Mouse (Mus musculus) embryo, embryonic 9.5 days (tissue): ENCODE results near the gene Wipf3.

ENCODE experiments used
- DNase-seq: peaks from one replicate; pipeline ENCODE4 v3.0.0-alpha.2; 2017; ENCODE audit errors: extremely low spot score

Gene Wipf3

DNA sequence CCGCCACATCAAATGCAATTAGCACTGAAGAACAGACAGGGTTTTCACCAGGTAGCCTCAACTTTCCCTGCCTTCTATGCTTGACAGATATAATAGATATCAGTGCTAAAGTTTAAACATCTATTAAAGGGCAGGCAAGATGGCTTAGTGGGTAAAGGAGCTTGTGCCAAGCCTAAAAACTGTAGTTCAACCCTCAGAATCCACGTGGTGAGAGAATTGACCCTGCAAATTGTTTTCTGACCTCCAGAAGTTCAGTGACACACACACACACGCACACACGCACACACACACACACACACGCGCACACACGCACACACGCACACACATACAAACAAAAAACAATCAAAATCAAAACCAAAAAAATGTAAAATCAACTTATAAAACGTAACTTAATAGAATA is 2.8 kb downstream of the Wipf3 start:
- DNase-seq, result no peak

DNA sequence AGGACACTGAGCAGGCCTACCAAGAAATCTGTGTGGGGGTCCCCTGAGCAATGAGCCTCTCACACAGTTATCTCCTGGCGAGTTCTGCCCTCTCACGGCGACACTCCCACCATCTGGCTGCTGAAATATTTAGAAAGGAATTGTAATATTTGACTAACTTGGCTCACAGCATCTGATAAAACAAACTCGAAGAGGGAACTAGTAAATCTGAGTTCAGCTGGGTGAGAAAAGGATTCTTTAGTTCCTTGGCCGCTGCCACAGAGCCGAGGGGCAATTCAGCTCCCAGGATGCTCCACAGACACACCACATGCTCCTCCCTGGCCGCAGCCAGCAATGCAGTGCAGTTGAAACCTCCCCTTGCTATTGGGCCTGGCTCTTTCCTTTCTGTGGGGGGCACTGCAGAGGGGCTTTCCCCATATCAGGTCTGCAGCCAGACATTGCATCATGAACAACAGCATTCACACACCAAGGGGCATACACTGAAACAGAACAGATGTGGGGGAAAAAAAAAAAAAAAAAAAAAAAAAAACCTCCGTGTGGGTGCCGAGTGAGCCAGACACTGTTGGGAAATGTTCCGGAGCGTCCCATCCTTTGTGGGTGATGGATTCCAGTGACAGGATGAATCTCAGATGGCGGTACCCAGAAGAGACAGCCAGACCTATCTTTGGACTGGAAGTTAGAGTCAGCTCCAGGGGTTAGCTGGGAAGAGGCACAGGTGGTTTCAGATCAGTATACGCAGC is 3.6 kb downstream of the Wipf3 start:
- DNase-seq, result no peak

DNA sequence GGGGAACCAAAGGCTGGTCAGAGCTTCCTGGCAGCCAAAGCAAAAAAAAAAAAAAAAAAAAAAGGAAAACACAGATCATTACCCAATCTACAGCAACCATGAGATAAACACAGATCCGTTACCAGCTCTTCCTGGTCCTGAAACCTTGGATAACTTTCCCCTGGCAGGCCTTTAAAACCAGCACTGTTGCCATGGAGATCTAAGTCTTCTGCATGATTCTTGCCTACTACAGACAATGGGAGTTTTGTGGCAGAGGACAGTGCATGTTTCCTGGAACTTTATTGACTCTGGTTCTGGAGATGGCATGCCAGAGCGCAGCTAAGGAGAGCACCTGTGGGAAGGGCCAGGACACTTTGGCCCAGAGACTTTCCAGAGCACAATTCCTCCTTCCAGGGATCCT is 4.8 kb downstream of the Wipf3 start:
- no peak for DNase-seq

DNA sequence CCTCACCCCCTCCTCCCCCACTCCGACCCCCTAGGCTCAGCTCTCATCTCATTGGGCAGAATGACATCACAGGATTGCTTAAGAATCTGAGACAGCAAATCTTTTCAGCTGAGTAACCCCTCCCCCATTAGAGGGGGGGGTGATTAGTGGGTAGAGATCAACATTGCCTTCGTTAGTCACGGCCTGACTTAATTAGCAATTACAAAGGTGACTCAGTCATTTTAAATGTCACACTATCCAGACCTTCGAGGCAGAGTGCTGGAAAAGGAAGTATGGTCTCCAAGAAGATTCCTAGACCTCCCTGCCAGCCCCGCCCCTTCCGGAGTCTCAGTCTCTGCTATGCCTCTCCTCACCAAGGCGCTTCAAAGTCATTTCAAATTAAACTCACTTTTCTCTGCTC is 6.3 kb downstream of the Wipf3 start:
- no peak for DNase-seq

DNA sequence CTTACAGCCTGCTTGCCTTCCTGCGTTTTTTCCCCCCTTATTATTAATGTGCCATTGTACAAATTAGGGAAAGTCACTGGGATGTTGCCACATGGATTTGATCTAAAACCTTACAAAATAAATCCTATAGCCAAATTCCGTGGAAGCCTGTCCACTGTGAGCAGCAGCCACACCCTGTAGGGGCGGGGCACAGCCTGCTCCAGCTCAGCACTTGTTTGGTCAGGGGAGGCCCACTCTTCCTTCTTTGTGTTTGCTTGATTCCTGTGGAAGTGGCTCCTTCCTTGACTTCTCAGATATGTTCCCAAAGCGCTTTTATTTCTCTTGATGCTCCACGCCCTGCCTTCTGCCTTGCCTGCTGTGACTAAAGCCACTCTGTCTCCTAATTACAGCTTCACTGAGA is 6.9 kb downstream of the Wipf3 start:
- DNase-seq, result no peak

DNA sequence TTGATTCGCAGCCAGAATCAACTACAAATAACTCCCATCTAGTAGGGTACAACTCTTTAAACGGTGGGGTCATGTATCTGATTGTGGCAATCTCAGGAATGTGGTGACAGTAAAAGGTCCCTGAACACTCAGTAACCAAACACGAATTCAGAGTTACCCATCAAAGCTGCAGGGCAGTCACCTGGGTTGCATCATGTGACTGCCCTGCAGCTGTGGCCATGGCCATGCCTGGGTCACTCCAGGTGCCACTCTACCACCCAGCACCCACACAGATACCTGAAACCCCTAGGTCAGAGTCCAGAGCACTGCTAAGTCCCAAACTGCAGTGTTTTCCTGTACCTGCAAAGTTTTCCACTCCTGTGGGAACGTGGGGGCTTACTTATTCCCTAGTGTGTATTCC is 9.1 kb downstream of the Wipf3 start:
- DNase-seq, result no peak

DNA sequence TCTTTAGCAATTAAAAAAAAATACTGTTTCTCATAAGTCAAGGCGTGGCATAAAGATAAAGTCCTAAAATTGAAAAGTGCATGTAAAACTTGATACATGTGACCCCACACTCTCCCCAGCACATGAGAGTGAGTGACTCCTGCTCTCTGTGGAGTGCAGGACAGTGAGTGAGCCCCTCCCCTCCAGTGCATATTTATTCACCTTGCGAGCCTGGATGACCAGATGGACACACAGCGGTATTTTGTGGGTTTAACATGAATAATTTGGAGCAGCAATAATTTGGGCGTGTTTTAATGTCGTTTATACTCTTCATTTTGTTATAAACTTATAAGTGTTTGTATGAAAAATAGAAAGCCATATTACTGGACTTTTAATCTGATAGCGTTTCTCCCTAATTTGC is 11.3 kb downstream of the Wipf3 start:
- no peak for DNase-seq

DNA sequence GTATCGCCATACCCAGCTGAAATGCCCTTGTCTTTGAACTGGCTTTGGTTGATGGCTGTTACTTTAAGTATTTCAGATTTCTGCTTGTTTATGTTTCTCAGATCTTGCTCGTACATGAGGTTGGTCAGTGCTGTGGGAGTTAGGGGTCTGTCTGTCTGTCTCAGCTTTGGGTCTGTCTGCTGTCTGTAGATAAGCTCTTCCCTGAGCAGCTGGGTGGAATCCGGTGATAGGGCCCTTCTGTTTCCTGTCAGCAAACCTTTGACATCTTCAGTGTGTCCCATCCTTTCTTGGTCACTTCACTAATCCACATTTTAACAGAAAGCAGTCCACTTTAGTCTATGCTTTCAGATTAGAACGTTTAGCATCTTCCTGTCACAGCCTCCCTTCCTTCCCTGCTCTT is 14.3 kb downstream of the Wipf3 start:
- DNase-seq, result no peak

DNA sequence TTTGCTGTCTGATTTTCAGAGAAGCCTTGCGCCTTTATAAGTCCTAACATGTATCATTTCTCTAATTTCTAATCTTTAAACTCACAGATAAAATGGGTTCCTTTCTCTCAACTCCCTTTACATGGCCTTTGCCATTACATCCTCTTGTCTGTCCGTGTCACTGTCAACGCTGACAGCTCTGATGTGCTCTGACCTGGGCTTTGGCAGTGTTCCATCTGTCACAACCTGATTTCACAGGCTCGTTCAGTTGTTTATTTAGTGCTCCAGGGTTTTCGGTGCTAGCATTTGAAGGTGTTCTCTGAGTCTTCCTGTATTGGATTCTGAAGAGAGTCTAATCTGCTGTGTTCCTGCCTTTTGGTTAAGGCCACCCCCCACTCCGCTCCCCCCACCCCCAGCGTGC is 14.7 kb downstream of the Wipf3 start:
- DNase-seq, result no peak

DNA sequence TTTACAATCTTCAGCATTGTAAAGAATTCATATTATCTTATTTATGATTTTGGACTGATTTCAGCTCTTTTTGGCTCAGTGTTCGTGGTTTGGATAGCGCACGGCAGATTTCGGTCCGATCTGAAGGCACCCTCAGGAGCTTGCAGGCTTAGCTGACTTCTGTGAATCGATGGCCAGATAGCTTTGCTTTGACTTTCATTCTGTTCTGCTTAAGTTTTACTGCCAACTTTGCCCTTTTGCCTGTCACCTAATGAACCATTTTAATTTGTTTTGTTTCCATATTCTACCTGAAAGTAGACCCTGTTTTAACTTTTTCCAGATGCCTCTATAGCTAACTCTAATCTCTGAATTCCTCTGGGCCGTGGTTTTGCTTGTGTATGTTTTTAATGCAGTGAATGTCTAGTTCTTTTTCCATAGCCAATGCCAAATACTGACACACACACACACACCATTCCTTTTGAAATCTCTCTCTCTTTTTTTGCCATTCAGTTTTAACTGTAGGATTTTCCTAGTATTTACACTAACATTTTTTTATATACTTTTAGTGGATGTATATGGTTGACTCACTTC is 15.9 kb downstream of the Wipf3 start:
- DNase-seq, result no peak

DNA sequence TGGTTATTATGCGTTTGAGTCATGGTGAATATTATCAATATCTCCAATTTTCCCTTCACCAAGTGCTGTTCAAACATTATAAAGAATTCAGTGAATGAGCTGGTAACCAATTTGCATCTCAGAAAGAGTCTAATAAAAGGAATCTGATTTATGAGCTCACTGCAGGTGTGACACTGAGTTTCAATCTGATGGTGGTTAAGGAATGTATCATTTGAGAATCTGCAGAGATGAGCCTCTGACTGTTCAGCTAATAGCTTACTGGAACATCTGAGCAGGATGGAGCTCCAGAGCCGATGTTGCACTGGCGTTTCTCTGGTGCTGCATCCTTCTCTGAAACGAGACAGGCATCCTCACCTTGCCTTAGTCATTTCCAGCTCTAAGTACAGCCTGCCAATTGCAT is 17.9 kb downstream of the Wipf3 start:
- DNase-seq, result no peak

DNA sequence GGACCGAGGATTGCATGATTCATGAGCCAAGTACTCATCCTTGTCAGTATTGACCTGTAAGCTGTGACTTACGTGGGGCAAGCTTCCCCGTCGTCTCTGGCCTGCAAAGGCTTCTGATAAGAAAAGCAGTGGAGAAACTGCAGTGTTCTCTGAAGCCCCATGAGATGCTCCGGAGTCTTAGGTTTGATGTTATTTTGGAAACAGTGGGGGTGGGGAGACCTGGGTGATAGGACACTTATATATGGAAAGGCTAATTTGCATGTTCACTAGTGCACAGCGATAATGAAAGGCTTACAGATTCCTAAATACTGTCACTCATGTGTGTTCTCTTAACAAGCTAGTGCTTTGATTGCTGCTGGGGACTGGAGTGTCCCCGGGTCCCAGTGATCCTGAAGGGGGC is 30.3 kb downstream of the Wipf3 start:
- DNase-seq, result no peak

DNA sequence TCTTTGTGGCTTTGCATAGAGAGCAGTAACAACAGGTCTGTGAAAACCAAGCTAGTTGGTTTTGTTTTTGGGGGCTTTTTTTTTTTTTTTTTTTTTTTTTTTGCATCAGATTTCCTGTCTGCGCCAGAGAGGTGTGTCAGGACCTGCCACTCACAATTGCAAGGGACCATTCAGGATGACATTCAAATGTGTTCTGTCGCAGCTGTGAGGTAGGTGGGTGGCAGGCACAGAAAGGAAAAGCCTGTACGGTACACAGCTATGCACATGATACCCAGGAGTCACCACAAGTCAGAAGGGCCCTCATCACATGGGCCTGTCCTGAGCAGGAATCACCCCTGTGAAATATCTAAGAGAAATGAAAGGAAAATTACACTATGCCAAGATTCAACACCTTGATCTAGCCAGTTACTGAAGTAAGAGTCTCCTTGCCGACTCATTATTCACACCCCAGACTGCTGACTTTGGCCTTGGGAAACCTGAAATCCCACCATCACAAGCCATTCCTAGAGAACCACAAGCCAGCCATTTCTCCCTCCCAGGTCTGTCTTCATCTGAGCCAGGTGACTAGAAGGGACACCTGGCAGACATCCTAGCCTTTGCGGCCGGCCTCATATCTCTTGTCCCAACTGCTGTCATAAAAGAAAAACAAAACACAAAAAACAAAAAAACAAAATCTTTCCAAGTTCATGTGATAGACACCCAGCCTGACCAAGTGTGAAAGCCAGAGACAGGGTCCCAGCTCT is 30.9 kb downstream of the Wipf3 start:
- DNase-seq, result no peak

DNA sequence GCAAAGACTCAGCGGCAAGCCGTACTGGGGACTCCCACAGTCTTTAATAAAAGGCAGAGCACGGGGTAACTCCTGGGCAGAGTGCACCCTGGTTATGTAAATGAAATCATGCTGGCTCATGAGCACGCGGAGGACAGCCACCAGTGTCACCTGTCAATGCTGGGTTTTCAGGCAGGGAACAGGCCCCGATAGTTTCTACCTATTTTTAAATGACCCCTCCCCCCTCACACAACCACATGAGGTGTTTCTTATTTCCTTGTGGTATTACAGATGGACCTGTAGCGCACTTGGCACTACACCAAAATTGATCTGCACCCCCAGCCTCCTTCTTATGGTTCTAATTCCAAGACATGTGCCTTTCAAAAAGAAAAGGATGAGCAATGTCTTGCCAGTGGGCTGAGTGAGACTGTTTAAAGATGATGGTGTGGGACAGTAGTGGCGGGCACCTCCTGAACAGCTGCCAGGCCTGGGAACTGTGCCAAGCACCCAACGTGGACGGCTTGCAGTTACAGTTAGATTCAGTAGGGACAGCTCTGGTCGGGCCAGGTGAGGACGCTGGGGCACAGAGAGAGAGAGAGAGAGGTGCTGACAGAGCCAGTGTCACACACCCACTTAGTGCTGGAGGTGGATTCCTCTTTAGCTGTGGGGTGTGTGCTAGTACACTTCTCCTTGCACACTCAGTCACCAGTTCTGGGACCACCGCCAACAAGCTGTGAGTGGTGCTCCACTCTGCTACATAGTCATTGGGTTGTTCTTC is 31.7 kb downstream of the Wipf3 start:
- no peak for DNase-seq

DNA sequence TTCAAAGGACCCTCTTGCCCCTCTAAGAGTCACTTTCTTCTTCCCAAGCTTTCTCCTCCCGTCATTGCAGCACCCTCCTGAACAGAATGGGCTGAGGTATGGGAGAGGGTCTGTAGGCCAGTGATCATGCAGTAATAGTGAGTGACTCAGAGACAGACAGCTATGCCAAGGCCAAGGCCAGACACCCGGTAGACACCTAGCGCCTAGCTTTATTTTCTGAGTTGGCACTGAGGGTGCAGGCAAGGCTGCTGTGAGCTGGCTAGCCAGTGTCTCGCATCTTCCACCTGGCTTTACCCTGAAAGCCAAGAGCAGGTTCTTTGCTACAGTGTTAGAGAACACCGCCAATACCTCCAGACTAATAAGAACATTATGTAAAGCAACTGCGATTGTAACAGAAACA is 33.4 kb downstream of the Wipf3 start:
- no peak for DNase-seq

DNA sequence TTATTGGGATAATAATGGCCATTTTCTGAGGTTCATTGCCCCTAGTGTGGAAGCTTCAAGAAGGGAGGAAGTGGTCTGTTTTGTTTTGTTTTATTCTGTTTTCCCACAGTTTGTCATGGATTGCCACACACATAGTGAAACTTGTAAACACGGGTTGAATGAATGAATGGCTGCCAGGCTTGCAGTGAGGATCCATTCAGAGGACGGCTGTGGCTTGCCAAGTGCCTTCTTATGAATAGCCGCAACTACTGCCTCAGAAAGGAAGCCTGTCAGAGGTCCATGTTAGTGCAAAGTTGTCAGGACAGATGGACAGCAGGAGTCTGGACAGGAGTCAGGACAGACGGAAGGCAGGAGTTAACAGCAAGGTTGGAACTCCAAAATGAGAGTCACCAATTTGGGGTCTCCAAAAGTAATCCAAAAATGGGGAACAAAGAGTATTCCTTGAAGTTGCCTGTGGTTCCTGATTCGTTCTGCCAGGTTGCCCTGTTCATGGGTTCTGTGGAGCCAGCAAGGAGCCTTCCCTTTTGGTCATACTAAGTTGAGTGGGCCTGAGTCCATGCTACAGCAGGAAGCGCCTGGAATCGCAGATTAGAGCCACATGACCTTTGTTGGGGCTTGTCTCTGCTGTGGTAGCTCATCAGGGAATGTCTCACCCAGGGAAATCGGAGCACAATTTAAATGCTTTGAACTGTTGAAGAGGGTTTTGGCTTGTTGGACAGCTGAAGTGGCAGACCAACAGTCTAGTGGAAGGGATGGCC is 34.5 kb downstream of the Wipf3 start:
- DNase-seq, result no peak

DNA sequence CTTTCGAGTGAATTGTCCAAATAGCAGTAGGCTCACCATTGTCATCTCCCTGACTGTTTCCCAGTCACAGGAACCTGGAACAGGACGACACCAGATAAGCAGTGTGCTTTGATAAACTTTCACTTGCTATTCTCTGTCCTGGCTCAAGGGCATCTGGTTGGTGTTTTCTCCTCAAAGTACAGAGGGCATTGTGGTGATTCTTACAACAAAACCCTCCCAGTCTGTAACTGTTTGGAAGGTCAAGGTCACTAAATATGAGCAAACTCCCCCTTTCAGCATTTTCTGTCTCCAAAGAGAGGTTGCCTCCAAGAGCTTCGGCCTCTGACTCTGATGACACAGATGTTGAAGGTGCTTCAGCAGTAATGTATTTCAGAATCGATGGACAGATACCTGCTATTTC is 35.5 kb downstream of the Wipf3 start:
- no peak for DNase-seq

DNA sequence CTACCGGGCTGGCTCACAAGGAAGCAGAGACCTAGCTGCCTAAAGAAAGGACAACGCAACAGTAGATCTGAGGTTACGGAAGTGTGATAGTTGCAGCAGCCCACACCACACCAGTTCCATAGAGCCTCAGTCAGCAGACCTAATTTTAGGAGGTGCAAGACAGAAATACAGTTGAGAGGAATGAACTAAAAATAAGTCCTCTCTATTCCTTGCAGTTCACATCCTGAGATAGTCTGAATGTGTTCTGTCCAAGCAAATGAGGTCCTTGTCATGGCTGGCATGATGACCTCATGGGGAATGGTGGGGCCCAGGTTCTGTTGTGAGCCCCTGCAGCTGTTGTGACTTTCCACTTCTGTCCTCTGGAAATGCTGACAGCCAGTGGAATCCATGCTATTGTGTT is 38.0 kb downstream of the Wipf3 start:
- no peak for DNase-seq

DNA sequence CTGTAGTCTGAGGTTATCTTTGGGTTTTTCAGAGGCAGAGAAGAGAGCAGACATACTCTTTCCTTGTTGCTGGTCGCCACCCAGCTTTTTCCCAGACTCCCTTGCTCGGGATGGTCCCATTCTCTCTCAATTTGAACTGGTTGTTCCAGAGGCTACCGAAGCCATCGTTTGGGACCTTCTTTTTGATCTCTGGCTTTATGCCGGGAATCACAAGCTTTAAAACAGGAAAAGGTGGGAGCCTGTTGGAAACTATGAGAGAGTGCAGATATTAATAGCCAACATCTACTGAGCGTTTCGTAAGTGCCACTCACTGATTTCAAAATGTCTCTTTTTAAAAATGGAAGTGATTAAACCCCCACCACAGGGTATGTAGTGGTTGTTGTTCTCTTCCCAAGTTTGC is 42.5 kb downstream of the Wipf3 start:
- DNase-seq, result no peak

DNA sequence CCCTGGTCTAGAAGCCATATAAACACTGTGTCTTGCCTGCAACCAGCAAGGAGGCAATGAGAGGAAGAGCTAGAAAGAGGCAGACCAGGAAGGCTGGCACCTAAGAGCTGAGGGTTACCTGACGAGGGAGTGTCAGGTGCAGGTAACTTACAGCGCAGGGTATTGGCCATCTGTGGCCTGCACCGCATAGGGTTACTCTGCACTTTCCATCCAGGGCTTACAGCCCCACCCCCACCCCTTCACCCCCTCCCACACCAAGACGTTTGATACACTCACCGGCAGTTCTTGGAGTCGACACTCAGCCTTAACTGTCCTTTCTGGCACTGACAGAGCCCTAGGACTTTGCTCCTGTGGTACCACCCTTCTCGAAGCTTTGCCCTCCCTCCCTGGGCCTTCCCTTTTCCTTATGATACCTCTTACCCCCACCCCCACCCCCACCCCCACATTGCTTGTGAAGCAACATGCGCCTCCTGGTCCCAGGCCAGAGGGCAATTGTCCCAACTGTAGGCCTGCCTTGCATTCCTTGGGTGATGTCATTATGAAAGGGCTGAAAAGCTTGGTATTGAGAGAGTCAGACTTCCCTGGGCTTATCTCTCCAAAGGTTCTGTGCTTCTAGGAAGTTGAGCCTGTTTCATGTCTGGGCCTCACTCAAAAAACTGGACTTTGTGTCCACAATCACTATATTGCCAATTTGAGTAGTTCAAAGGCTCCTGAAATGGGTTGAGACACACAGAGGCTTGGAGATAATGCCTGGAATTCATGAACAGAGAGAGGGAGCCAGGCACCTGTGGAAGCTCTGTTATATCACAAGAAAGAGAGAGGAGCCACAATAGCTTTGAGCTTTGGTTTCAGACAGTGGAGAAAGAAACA is 43.7 kb downstream of the Wipf3 start:
- DNase-seq, result no peak
